Mouse (Mus musculus) liver, embryonic 14.5 days (tissue): ENCODE data around the gene Rbm28. TPM values are rescaled to one million over a fixed set of nuclear protein-coding genes. Genes with fewer than 3 reads are reported as not detected.

ENCODE experiments used
- ATAC-seq: fragments of 200-750 bp; cut with Nextera tagmentation; 2 replicates; pipeline ENCODE4 v1.8.0; 2017; ENCODE audit warnings: moderate number of reproducible peaks, mild to moderate bottlenecking, moderate library complexity; ENCODE audit not compliant: insufficient read depth
- DNase-seq, 3 experiments: peaks; one replicate each; pipeline ENCODE4 v3.0.0-alpha.2; 2012 to 2013; ENCODE audit warnings: low read depth in 3 of 3, low spot score in 3 of 3
- H3K27ac ChIP-seq: fragments of 300-500 bp; sonication (generic); 2 replicates; pipeline ENCODE4 v1.5.1; 2014; ENCODE audit warnings: moderate library complexity, mild to moderate bottlenecking, control low read depth, inconsistent platforms
- H3K27me3 ChIP-seq: fragments of 300-500 bp; sonication (generic); 2 replicates; pipeline ENCODE4 v1.6.1; 2014; ENCODE audit warnings: mild to moderate bottlenecking, low read length, moderate library complexity; ENCODE audit not compliant: control insufficient read depth, insufficient read depth
- H3K36me3 ChIP-seq: fragments of 300-500 bp; sonication (generic); replicated peaks from 2 replicates; pipeline ENCODE4 v1.6.1; 2014; ENCODE audit warnings: low read depth; ENCODE audit not compliant: control insufficient read depth, insufficient read depth
- H3K4me1 ChIP-seq, 2 experiments: fragments of 200-500 bp in 1 of 2; fragments of 300-500 bp in 1 of 2; sonication (generic) in 1 of 2; replicated peaks; 2 replicates each; pipeline ENCODE4 v1.6.1; 2012 to 2014; ENCODE audit warnings: antibody characterized with exemption in 1 of 2, inconsistent platforms in 1 of 2, low read length in 1 of 2; ENCODE audit not compliant: control insufficient read depth in 2 of 2, insufficient read depth in 2 of 2
- H3K4me2 ChIP-seq: fragments of 300-500 bp; sonication (generic); 2 replicates; pipeline ENCODE4 v1.6.1; 2014; ENCODE audit warnings: low read depth, mild to moderate bottlenecking, control low read depth, moderate library complexity
- H3K4me3 ChIP-seq, 2 experiments: fragments of 200-500 bp in 1 of 2; fragments of 300-500 bp in 1 of 2; sonication (generic) in 1 of 2; 2 replicates each; pipeline ENCODE4 v1.5.1; 2012 to 2014; ENCODE audit warnings: low read depth in 2 of 2, low read length in 2 of 2, mild to moderate bottlenecking in 2 of 2, control low read depth in 1 of 2, inconsistent platforms in 1 of 2, moderate library complexity in 1 of 2; ENCODE audit not compliant: insufficient read depth in 1 of 2
- H3K9ac ChIP-seq: fragments of 300-500 bp; sonication (generic); replicated peaks from 2 replicates; pipeline ENCODE4 v1.6.1; 2014; ENCODE audit warnings: mild to moderate bottlenecking, control low read depth, moderate library complexity
- H3K9me3 ChIP-seq: fragments of 300-500 bp; sonication (generic); 2 replicates; pipeline ENCODE4 v1.6.1; 2016; ENCODE audit warnings: low read length, mixed read lengths; ENCODE audit not compliant: control insufficient read depth
- CTCF ChIP-seq: IDR thresholded peaks from 2 replicates; pipeline ENCODE4 v1.5.1; 2016; ENCODE audit warnings: antibody characterized with exemption, low read depth, control low read depth
- EP300 ChIP-seq: IDR thresholded peaks from 2 replicates; pipeline ENCODE4 v1.6.1; 2016; ENCODE audit warnings: antibody characterized with exemption, low read depth
- WGBS: fragments of 180-500 bp; shearing (Covaris S2); extraction: QIAGEN DNeasy Blood & Tissue Kit; methylation state at CpG from one replicate; pipeline ENCODE4 v1.1.7; 2014; ENCODE audit not compliant: insufficient replicate concordance; 5-methylcytosine and 5-hydroxymethylcytosine counted together
- polyA plus RNA-seq, 2 experiments: library from polyadenylated mRNA; depleted of rRNA in 1 of 2; stranded (reverse) in 1 of 2; unstranded in 1 of 2; fragments of >200 nt; fragmentation: Nextera tagmentation in 1 of 2; extraction: Ambion mirVana in 1 of 2; gene quantifications; 2 replicates each; pipeline versions ENCODE4 v1.2.1 to v1.2.3; 2012 to 2014

Gene Rbm28
- polyA plus RNA-seq, 2 experiments, result 9.9 to 11.6 TPM

DNA sequence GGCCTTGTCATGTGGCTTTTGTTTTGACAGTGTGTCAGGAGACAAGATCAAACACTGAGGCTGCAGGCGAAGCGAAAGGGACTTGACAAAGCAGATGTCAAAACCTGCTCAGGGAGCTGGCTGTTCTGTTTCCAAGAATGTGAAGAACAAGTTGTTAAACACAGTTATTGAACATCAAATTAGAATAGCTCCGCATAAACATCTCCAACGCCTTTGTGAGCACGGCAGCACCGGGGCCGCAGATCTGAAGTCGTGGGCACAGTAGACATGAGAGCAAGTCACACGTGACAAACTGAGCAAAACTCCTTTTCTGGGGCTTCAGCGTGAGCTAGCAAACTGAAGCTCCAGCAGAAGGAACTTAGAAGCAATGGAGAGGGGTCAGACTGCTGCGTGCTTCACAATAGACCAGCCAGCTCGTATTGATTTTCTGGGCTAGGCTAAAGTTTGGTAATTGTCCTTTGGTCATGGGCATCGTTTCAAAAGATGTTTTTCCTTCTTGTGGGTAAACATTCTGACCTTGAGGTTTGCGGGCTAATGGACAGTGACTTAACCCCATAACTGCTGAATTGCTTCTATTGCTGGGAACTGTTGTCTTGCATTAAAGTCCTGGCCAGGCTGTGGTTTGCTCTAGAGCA lies 65.2 kb downstream of the Rbm28 start:
- H3K4me3 ChIP-seq, result no peak overlapping the region
- TF ChIP-seq CTCF, result no peak
- TF ChIP-seq EP300, result no peak
- ATAC-seq (no peak), DNase-seq (no peak)
- H3K4me1 ChIP-seq, result no peaks in the 10 kb centered on the region; a peak in 1 of 4 replicates
- H3K36me3 ChIP-seq, result no peaks in the 10 kb centered on the region
- H3K4me2 ChIP-seq, result no peak overlapping the region
- no peak overlapping the region for H3K27ac ChIP-seq
- no peaks in the 10 kb centered on the region for H3K9me3 ChIP-seq
- 55% methylated on average over 14 of the region's 14 CpGs for WGBS
- no peaks in the 10 kb centered on the region for H3K27me3 ChIP-seq
- H3K9ac ChIP-seq, result no peak overlapping the region

DNA sequence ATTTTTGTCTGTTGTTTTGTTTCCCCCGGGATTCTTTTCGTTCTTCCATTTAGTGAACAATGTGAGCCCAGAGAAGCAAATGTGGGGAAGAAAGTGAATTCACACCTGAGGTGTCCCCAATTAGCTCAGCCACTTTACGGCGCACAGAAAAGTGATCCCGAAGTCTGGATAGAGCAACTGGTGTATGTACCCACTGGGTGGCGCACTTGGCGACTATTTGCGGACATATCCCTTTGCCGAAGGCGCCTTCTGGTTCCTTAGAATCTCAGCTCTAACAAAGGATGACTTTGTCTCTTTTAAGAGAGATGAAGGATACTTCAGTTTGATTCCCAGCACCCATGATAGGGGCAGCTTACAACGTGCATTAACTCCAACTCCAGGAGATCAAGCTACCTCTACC lies 71.9 kb downstream of the Rbm28 start:
- 46% methylated on average over 11 of the region's 11 CpGs for WGBS
- TF ChIP-seq CTCF, result no peak
- TF ChIP-seq EP300, result no peak
- Histone ChIP-seq H3K27me3 (no peaks in the 10 kb centered on the region), H3K4me2 (no peak overlapping the region), H3K9ac (no peak overlapping the region), H3K4me1 (no peaks in the 10 kb centered on the region), H3K36me3 (no peaks in the 10 kb centered on the region), H3K27ac (no peak overlapping the region), H3K4me3 (no peak overlapping the region), H3K9me3 (no peaks in the 10 kb centered on the region)
- DNase-seq (no peak), ATAC-seq (no peak)

DNA sequence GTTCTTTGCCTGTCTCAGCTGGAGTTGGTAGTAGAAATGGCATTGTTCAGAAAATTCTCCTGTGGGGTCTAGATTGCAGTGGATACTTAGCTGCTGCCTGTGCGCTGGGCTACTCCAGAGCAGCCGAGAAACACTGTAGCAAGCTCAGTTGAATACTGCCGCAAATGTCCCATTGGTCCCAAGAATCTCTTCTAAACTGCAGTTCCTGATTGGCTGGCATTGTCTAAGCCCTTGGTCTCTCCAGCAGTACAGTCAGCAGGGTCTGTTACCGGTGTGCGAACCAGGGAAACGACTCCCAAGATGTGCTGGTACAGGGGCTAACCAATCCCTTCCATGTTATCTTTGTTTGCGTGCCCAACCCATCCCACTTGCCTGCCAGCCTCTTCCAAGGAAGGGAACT lies 72.6 kb downstream of the Rbm28 start:
- no peaks in the 10 kb centered on the region for H3K27me3 ChIP-seq
- ATAC-seq, result no peak
- no peaks in the 10 kb centered on the region for H3K36me3 ChIP-seq
- H3K27ac ChIP-seq, result no peak overlapping the region
- H3K9me3 ChIP-seq, result no peaks in the 10 kb centered on the region
- no peak overlapping the region for H3K4me3 ChIP-seq
- TF ChIP-seq CTCF (no peak), EP300 (no peak)
- no peak overlapping the region for H3K4me2 ChIP-seq
- DNase-seq, result no peak
- 80% methylated on average over 7 of the region's 7 CpGs for WGBS
- H3K9ac ChIP-seq, result no peak overlapping the region
- no peaks in the 10 kb centered on the region for H3K4me1 ChIP-seq

DNA sequence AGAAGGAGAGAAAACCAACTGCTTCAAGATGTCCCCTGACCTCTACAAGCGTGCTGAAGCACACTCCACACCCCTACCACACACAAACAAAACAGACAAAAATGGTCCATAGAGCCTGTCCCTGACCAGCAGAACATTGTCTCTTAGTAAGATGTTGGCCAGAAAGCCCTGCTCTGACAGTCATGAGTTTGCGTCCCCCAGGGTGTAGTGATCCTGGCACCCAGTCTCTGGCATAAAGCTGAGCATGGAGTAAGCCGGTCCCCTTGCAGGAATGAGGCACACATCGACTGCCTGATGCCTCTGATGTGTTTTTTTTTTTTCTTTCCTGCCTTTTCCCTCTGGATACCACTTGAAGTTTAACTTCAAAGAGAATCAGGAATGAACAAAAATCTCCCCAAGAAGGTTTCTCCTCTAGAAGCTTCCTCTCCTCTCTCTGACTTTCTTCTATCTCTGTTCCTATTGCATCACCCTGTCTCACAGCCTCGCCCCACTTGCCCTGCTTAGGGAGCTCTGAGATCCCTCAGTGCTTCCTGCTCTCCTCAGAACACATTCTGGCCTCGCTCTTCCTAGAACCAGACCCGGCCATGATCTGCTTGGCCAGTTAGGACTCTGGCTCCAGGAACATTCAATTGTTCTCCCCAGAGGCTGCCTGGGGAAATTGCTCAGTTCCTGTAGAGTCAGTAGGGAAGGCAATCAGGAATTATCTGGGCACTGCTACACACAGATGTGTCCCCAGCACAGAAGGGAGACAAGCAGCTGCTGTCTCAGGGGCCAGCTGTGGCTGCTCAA lies 76.7 kb downstream of the Rbm28 start:
- H3K9ac ChIP-seq, result no peak overlapping the region
- no peaks in the 10 kb centered on the region for H3K27me3 ChIP-seq
- WGBS, result 36% methylated on average over 7 of the region's 7 CpGs
- H3K36me3 ChIP-seq, result no peaks in the 10 kb centered on the region
- H3K4me1 ChIP-seq, result no peaks in the 10 kb centered on the region
- no peak overlapping the region for H3K4me2 ChIP-seq
- TF ChIP-seq EP300, result no peak
- TF ChIP-seq CTCF, result no peak
- ATAC-seq, result no peak
- no peaks in the 10 kb centered on the region for H3K9me3 ChIP-seq
- H3K27ac ChIP-seq, result no peak overlapping the region
- no peak overlapping the region for H3K4me3 ChIP-seq
- DNase-seq, result no peak

DNA sequence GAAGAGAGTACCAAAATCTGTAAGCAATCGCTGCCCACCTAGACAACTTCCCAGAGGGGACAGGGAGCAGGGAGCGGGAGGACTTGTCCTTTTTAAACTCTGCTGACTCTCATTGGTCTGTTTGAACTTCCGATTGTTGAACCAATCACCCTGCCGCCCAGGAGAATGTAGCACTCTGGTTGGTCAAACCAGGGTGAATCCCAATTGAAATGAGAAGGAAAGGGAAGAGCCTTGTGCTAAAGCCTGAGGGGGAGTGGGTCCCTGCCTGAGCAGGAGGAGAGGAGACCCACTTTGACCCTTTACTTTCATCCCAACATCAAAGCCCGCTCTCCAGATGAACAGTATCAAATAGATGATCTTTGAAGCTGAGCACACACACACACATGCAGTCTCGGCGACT lies 80.4 kb downstream of the Rbm28 start:
- ATAC-seq (no peak), DNase-seq (no peak)
- H3K27ac ChIP-seq, result no peak overlapping the region
- TF ChIP-seq EP300 (no peak), CTCF (no peak)
- no peak overlapping the region for H3K4me2 ChIP-seq
- no peak overlapping the region for H3K9ac ChIP-seq
- H3K36me3 ChIP-seq, result no peaks in the 10 kb centered on the region
- no peaks in the 10 kb centered on the region for H3K9me3 ChIP-seq
- no peaks in the 10 kb centered on the region for H3K4me1 ChIP-seq
- 56% methylated on average over 7 of the region's 7 CpGs for WGBS
- no peak overlapping the region for H3K4me3 ChIP-seq
- no peaks in the 10 kb centered on the region for H3K27me3 ChIP-seq
